In genomic region chr15:98984681-98985080, GRCm38 (mm10) we compare ENCODE assay signal across 8 mouse cellular contexts. TPM values are rescaled to one million over a fixed set of nuclear protein-coding genes. Genes with fewer than 3 reads are reported as not detected.
DNase-seq lines count a peak whose midpoint lies in the region; ATAC-seq lines count a peak whose summit lies in the region.

No protein-coding gene starts in this region.

- no peaks in the 10 kb centered on the region for H3K9me3 ChIP-seq in stomach, embryonic 16.5 days (replicated peaks; ENCODE audit: control insufficient read depth, low read length)

- H3K4me1 ChIP-seq in stomach, embryonic 16.5 days (ENCODE audit: control insufficient read depth, insufficient read depth, low read length): peaks cover 21% of the 10 kb centered on the region

- H3K36me3 ChIP-seq in stomach, embryonic 16.5 days (ENCODE audit: control insufficient read depth, insufficient read depth, low read length): no peaks in the 10 kb centered on the region

- H3K4me2 ChIP-seq in stomach, embryonic 16.5 days (ENCODE audit: low read depth, low read length): peak overlapping the region; percentile 63

- no peak for ATAC-seq in cerebellum, adult (ENCODE audit: insufficient number of reproducible peaks, low FRiP score, low TSS enrichment)
- ATAC-seq in stomach, embryonic 16.5 days (ENCODE audit: insufficient read depth, low FRiP score): no peak

- peak overlapping the region; percentile 94 for H3K27ac ChIP-seq in stomach, embryonic 16.5 days (ENCODE audit: low read length)

- 61% methylated on average over 6 of the region's 6 CpGs for WGBS in stomach, embryonic 16.5 days

- peak overlapping the region; percentile 86; the same call in 1 of the 2 replicates for H3K9ac ChIP-seq in stomach, embryonic 16.5 days (ENCODE audit: low read length)

- no peaks in the 10 kb centered on the region for H3K27me3 ChIP-seq in stomach, embryonic 16.5 days (ENCODE audit: control insufficient read depth, insufficient read depth, low read length)

- DNase-seq in cerebellum, postnatal 14 days: peak; percentile 65 to 67
- peak; percentile 24 for DNase-seq in thymus, postnatal 14 days
- DNase-seq in thymus, postnatal 10 days (ENCODE audit: low spot score in 2 of 2): no peak
- peak; percentile 57 for DNase-seq in liver
- DNase-seq in gastrocnemius, postnatal 4 days (ENCODE audit: low spot score in 2 of 2): no peak
- no peak for DNase-seq in c-Kit-positive CD71-positive TER-119-positive erythroid progenitor cells, embryonic 14.5 days (ENCODE audit: low spot score)

- peak overlapping the region; percentile 61; the same call in 1 of the 2 replicates for H3K4me3 ChIP-seq in stomach, embryonic 16.5 days (replicated peaks; ENCODE audit: low read length)

RNA-seq across cellular contexts. Expression of gene Tuba1a, which starts 31.2 kb away (rescaled TPM):
- 1,001 and 1,036 TPM in 2 replicates for polyA plus RNA-seq in stomach, embryonic 16.5 days (2015; fragmentation: Nextera tagmentation; extraction: Ambion mirVana)
- total RNA-seq in gastrocnemius, postnatal 4 days (2021): 100 to 1,000 TPM; 355 to 415 TPM

RNA-seq across cellular contexts. Expression of gene Gm49450, which starts 31.3 kb away (rescaled TPM):
- not detected in 2 replicates for polyA plus RNA-seq in stomach, embryonic 16.5 days (2015; fragmentation: Nextera tagmentation; extraction: Ambion mirVana)
- not detected for total RNA-seq in gastrocnemius, postnatal 4 days (2021)

RNA-seq across cellular contexts. Expression of gene Tuba1c, which starts 45.0 kb away (rescaled TPM):
- 196 and 209 TPM in 2 replicates for polyA plus RNA-seq in stomach, embryonic 16.5 days (2015; fragmentation: Nextera tagmentation; extraction: Ambion mirVana)
- 10 to 100 TPM; 62.2 to 80.4 TPM for total RNA-seq in gastrocnemius, postnatal 4 days (2021)

RNA-seq across cellular contexts. Expression of gene Tuba1b, which starts 50.3 kb away (rescaled TPM):
- polyA plus RNA-seq in stomach, embryonic 16.5 days (2015; fragmentation: Nextera tagmentation; extraction: Ambion mirVana): 1,202 and 1,296 TPM in 2 replicates
- 100 to 1,000 TPM; 402 to 455 TPM for total RNA-seq in gastrocnemius, postnatal 4 days (2021)

Comparison
In these comparisons a context has a peak if more than half of its experiments do, and no peak if none do; other contexts are left out.
1. DNase-seq: peak in cerebellum, postnatal 14 days (2 of 2), thymus, postnatal 14 days (single experiment) and liver (single experiment); none in thymus, postnatal 10 days (0 of 2), gastrocnemius, postnatal 4 days (0 of 2) and c-Kit-positive CD71-positive TER-119-positive erythroid progenitor cells, embryonic 14.5 days (single experiment).